Comparison of ENCODE assay signal across 8 mouse cellular contexts in genomic region chr7:132153725-132154147, GRCm38 (mm10). TPM values are rescaled to one million over a fixed set of nuclear protein-coding genes. Genes with fewer than 3 reads are reported as not detected.
DNase-seq lines count a peak whose midpoint lies in the region; ATAC-seq and TF ChIP-seq lines count a peak whose summit lies in the region.

No protein-coding gene starts in this region.

- peak; percentile 80 for ATAC-seq in frontal cortex, adult (ENCODE audit: low TSS enrichment)

- peaks cover 16% of the 10 kb centered on the region for H3K4me1 ChIP-seq in E14TG2a.4 (replicated peaks; ENCODE audit: low read depth, low read length)
- peaks cover 17% of the 10 kb centered on the region for H3K4me1 ChIP-seq in forebrain, embryonic 10.5 days

- H3K9me3 ChIP-seq in E14TG2a.4 (ENCODE audit: low read length): no peaks in the 10 kb centered on the region
- no peaks in the 10 kb centered on the region for H3K9me3 ChIP-seq in forebrain, embryonic 10.5 days

- 37% methylated on average over 6 of the region's 6 CpGs for WGBS in forebrain, embryonic 10.5 days

- H3K27me3 ChIP-seq in E14TG2a.4 (ENCODE audit: insufficient read depth, low read length): peaks cover 54% of the 10 kb centered on the region
- peaks cover 52% of the 10 kb centered on the region for H3K27me3 ChIP-seq in forebrain, embryonic 10.5 days (ENCODE audit: poor library complexity, severe bottlenecking)

- DNase-seq in frontal cortex, postnatal 25 days (ENCODE audit: low spot score in 2 of 2): no peak
- no peak for DNase-seq in forebrain, embryonic 10.5 days (ENCODE audit: extremely low spot score, low spot score)
- DNase-seq in left cerebral cortex, postnatal 4 days: peak; percentile 66
- DNase-seq in telencephalon, adult 2 months (ENCODE audit: low read depth, low spot score): peak; percentile 46
- DNase-seq in thymus, postnatal 0 days (ENCODE audit: low spot score): no peak
- no peak for DNase-seq in spleen, adult 12 weeks (ENCODE audit: low spot score)

- TF ChIP-seq CTCF in E14TG2a.4 (conservative IDR thresholded peaks at IDR 0.05; ENCODE audit: low read length): no peak

- intact Hi-C loops in left cerebral cortex, postnatal 4 days (cut with DNase I): no loop called here

- H3K27ac ChIP-seq in forebrain, embryonic 10.5 days: no peak overlapping the region

- no peaks in the 10 kb centered on the region for H3K36me3 ChIP-seq in E14TG2a.4 (ENCODE audit: insufficient read depth, low read length)
- no peaks in the 10 kb centered on the region for H3K36me3 ChIP-seq in forebrain, embryonic 10.5 days (replicated peaks)

- peak overlapping the region; percentile 84 for H3K4me3 ChIP-seq in E14TG2a.4 (replicated peaks; ENCODE audit: low read length)
- H3K4me3 ChIP-seq in forebrain, embryonic 10.5 days: peak overlapping the region; percentile 57; the same call in 1 of the 2 replicates

RNA-seq across cellular contexts. Expression of gene Cpxm2, which starts 0.8 kb away (rescaled TPM):
- 0.32 and 0.36 TPM in 2 replicates for polyA plus RNA-seq in forebrain, embryonic 10.5 days (2016; fragmentation: Nextera tagmentation; extraction: Ambion mirVana)
- 1 to 10 TPM; 7.3 to 8.1 TPM for total RNA-seq in left cerebral cortex, postnatal 4 days (2021)
- polyA plus RNA-seq in thymus, postnatal 0 days (2015; fragmentation: Nextera tagmentation; extraction: Ambion mirVana): 0.86 and 1.2 TPM in 2 replicates

Comparison
In these comparisons a context has a peak if more than half of its experiments do, and no peak if none do; other contexts are left out.
1. DNase-seq: peak in left cerebral cortex, postnatal 4 days (single experiment) and telencephalon, adult 2 months (single experiment); none in frontal cortex, postnatal 25 days (0 of 2), forebrain, embryonic 10.5 days (single experiment), thymus, postnatal 0 days (single experiment) and spleen, adult 12 weeks (single experiment).